Mouse (Mus musculus): ENCODE measurements around the gene Txndc11.

Gene Txndc11

GRCm38 (mm10) chr16:11104905-11105304 is 29.5 kb downstream of the Txndc11 start:
- no peak for DNase-seq (ENCODE audit: low read depth, low spot score)

GRCm38 (mm10) chr16:11097301-11097700 is 37.1 kb downstream of the Txndc11 start:
- no peak for DNase-seq (ENCODE audit: low read depth, low spot score)

GRCm38 (mm10) chr16:11093717-11094386 is 40.6 kb downstream of the Txndc11 start:
- DNase-seq (ENCODE audit: low read depth, low spot score) = no peak

- DNase-seq (ENCODE audit: low read depth, low spot score) = no peak
Measured at GRCm38 (mm10) chr16:11092523-11092922, 41.9 kb downstream of the Txndc11 start.

GRCm38 (mm10) chr16:11092061-11092460 is 42.4 kb downstream of the Txndc11 start:
- DNase-seq (ENCODE audit: low read depth, low spot score) = no peak

GRCm38 (mm10) chr16:11090836-11091570 is 43.4 kb downstream of the Txndc11 start:
- DNase-seq (ENCODE audit: low read depth, low spot score) = no peak

- no peak for DNase-seq (ENCODE audit: low read depth, low spot score)
Measured at GRCm38 (mm10) chr16:11086856-11087588, 47.4 kb downstream of the Txndc11 start.

- DNase-seq (ENCODE audit: low read depth, low spot score) = no peak
Measured at GRCm38 (mm10) chr16:11086299-11086698, 48.2 kb downstream of the Txndc11 start.

GRCm38 (mm10) chr16:11084181-11084580 is 50.3 kb downstream of the Txndc11 start:
- DNase-seq (ENCODE audit: low read depth, low spot score) = no peak

GRCm38 (mm10) chr16:11078216-11078869 is 56.1 kb downstream of the Txndc11 start:
- DNase-seq (ENCODE audit: low read depth, low spot score) = no peak

GRCm38 (mm10) chr16:11077601-11078201 is 56.7 kb downstream of the Txndc11 start:
- DNase-seq (ENCODE audit: low read depth, low spot score) = no peak

- DNase-seq (ENCODE audit: low read depth, low spot score) = no peak
Measured at GRCm38 (mm10) chr16:11073060-11073459, 61.4 kb downstream of the Txndc11 start.

GRCm38 (mm10) chr16:11072454-11072853 is 62.0 kb downstream of the Txndc11 start:
- DNase-seq (ENCODE audit: low read depth, low spot score) = no peak

- no peak for DNase-seq (ENCODE audit: low read depth, low spot score)
Measured at GRCm38 (mm10) chr16:11071887-11072286, 62.6 kb downstream of the Txndc11 start.

GRCm38 (mm10) chr16:11071176-11071575 is 63.3 kb downstream of the Txndc11 start:
- DNase-seq (ENCODE audit: low read depth, low spot score) = no peak

- no peak for DNase-seq (ENCODE audit: low read depth, low spot score)
Measured at GRCm38 (mm10) chr16:11069710-11070420, 64.6 kb downstream of the Txndc11 start.

- no peak for DNase-seq (ENCODE audit: low read depth, low spot score)
Measured at GRCm38 (mm10) chr16:11069271-11069670, 65.2 kb downstream of the Txndc11 start.

- no peak for DNase-seq (ENCODE audit: low read depth, low spot score)
Measured at GRCm38 (mm10) chr16:11068666-11069065, 65.8 kb downstream of the Txndc11 start.

GRCm38 (mm10) chr16:11066833-11067191 is 67.6 kb downstream of the Txndc11 start:
- peak; percentile 44 for DNase-seq (ENCODE audit: low read depth, low spot score)

- DNase-seq (ENCODE audit: low read depth, low spot score) = peak; percentile 99
Measured at GRCm38 (mm10) chr16:11066029-11066832, 68.2 kb downstream of the Txndc11 start, which contains the start of gene Litaf. Gene Litaf, minus strand, starts transcription at chr16:11066157.
